Comparison of ENCODE assay signal across 19 mouse cellular contexts in the genomic region with DNA sequence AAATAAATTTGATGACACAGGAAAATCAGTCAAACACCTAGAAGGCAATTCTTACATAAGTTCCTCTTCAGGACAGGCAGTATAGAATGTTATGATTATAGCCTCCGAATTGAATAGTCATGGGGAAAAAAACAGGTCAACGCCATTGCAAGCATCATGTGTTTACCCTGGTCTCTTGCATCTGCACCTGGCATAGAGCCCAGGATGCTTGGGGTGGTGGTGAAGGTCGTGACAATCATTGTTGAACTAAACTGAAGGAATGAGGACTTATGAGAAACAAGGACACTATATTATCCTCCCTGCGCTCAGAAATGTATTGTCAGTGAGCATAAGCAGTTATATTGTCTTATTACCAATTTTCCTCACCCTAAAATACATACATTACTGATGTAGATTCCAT. TPM values are rescaled to one million over a fixed set of nuclear protein-coding genes. Genes with fewer than 3 reads are reported as not detected.
"Had no signal": no experiment of that assay in that cellular context is flagged by ENCODE, and none has a peak within 500 bp of the region (broad histone marks: within the 10 kb centered on the region; RNA-seq: fewer than 3 reads in every experiment).

No protein-coding gene starts in this region.

- H3K4me3 ChIP-seq: lung, embryonic 15.5 days; megakaryocyte, embryonic 14.5 days; midbrain, embryonic 13.5 days; midbrain, embryonic 15.5 days; neural tube, embryonic 12.5 days; stomach, embryonic 15.5 days had no signal

- DNase-seq: lung, adult 2 months; lung, postnatal 14 days; lung, postnatal 36 days; right cerebral cortex, postnatal 14 days; thymus, adult 2 months; thymus, postnatal 25 days; thymus, postnatal 4 days had no signal

- H3K4me2 ChIP-seq: lung, embryonic 15.5 days; midbrain, embryonic 11.5 days; midbrain, embryonic 13.5 days; midbrain, embryonic 15.5 days; neural tube, embryonic 12.5 days; stomach, embryonic 15.5 days had no signal

- H3K27ac ChIP-seq: lung, embryonic 15.5 days; macrophage; midbrain, embryonic 13.5 days; midbrain, embryonic 15.5 days; neural tube, embryonic 12.5 days; stomach, embryonic 15.5 days; stomach, postnatal 0 days had no signal

- H3K36me3 ChIP-seq: lung, embryonic 15.5 days; midbrain, embryonic 13.5 days; midbrain, embryonic 15.5 days; neural tube, embryonic 12.5 days; stomach, embryonic 15.5 days had no signal

- H3K9me3 ChIP-seq: lung, embryonic 15.5 days; midbrain, embryonic 13.5 days; midbrain, embryonic 15.5 days; neural tube, embryonic 12.5 days; stomach, embryonic 15.5 days had no signal

- H3K27me3 ChIP-seq: lung, embryonic 15.5 days; megakaryocyte, embryonic 14.5 days; midbrain, embryonic 13.5 days; midbrain, embryonic 15.5 days; neural tube, embryonic 12.5 days; stomach, embryonic 15.5 days had no signal

- ATAC-seq: lung, postnatal 0 days; midbrain, embryonic 13.5 days; midbrain, embryonic 15.5 days had no signal

- H3K4me1 ChIP-seq: lung, embryonic 15.5 days; midbrain, embryonic 13.5 days; midbrain, embryonic 15.5 days; neural tube, embryonic 12.5 days; stomach, embryonic 15.5 days had no signal

- H3K9ac ChIP-seq: lung, embryonic 15.5 days; midbrain, embryonic 13.5 days; midbrain, embryonic 15.5 days; neural tube, embryonic 12.5 days; stomach, embryonic 15.5 days had no signal

RNA-seq across cellular contexts. Expression of a gene that starts 53.8 kb away (rescaled TPM):
- total RNA-seq: midbrain, postnatal 0 days had no signal
- polyA plus RNA-seq: midbrain, embryonic 11.5 days; midbrain, embryonic 15.5 days; midbrain, postnatal 0 days; neural tube, embryonic 12.5 days; neural tube, embryonic 14.5 days had no signal
